Mouse (Mus musculus): ENCODE results near the gene Trpm8. TPM values are rescaled to one million over a fixed set of nuclear protein-coding genes. Genes with fewer than 3 reads are reported as not detected.

Gene Trpm8
- polyA plus RNA-seq, 1 experiment from 2014 or later, result not detected

DNA sequence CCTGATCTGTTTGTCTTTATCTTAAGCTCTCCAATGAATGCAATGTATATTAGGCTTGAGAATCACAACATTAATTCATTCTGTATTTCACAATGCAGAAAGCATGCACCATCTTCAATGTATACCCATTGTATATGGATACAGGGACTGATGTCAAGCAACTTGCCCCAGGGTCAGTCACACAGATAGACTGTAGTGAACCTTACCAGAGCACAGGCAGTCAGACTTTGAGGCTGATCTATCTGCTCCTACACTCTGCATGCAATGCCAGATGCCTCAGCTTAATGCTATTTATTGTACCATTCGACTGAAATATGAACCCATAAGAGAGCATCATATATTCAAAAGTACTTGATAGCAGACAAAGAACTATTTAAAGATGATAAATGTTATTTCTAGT lies 13.1 kb downstream of the Trpm8 start:
- 72% methylated on average over 1 of the region's 1 CpGs for WGBS

DNA sequence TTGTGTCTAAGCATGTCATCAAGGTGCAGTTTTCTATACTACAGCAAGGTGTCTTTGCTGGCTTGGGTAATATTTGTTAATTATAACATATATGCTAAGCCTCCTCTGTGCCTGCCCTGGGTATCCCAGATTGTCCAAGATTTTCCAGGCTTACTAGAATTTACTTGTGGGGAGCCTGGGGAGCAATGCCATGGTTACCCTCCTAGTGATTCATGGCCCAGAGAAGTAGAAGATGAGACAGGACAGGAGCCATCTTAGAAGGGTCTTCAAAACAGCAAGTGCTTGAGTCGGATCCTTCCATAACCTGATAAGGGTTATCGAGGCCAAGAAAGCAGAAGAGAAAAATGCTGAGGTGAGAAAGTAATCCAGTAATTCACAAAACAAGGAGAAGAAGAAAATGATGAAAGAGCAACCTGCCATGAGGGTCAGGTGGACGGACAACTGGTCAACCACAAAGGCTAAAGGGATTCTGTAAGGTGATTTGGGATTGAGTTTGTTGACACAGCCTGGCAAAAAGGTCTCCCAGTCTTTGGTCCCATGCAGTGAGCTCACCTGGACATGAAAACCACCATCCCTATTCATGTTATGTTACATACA lies 14.0 kb downstream of the Trpm8 start:
- H3K4me3 ChIP-seq, result no peak overlapping the region
- no peak overlapping the region for H3K27ac ChIP-seq
- no peak for ATAC-seq (ENCODE audit: low FRiP score, low read depth)
- H3K27me3 ChIP-seq (replicated peaks), result no peaks in the 10 kb centered on the region
- H3K36me3 ChIP-seq, result no peaks in the 10 kb centered on the region
- H3K4me1 ChIP-seq, result no peaks in the 10 kb centered on the region
- H3K9me3 ChIP-seq, result peaks cover 69% of the 10 kb centered on the region
- WGBS, result 67% methylated on average over 3 of the region's 3 CpGs
- no peak overlapping the region for H3K9ac ChIP-seq
- no peak overlapping the region for H3K4me2 ChIP-seq (replicated peaks)

More for the DNA sequence above, 13.1 kb downstream of the Trpm8 start:
- peaks cover 69% of the 10 kb centered on the region for H3K9me3 ChIP-seq
- 0 out of 2 replicates have a peak, but pooled peaks have one; percentile 17 for ATAC-seq (ENCODE audit: low FRiP score, low read depth)
- no peak overlapping the region for H3K4me3 ChIP-seq
- H3K4me1 ChIP-seq, result no peaks in the 10 kb centered on the region
- no peaks in the 10 kb centered on the region for H3K36me3 ChIP-seq
- H3K4me2 ChIP-seq (replicated peaks), result no peak overlapping the region
- H3K9ac ChIP-seq, result no peak overlapping the region
- H3K27me3 ChIP-seq (replicated peaks), result no peaks in the 10 kb centered on the region
- no peak overlapping the region for H3K27ac ChIP-seq

DNA sequence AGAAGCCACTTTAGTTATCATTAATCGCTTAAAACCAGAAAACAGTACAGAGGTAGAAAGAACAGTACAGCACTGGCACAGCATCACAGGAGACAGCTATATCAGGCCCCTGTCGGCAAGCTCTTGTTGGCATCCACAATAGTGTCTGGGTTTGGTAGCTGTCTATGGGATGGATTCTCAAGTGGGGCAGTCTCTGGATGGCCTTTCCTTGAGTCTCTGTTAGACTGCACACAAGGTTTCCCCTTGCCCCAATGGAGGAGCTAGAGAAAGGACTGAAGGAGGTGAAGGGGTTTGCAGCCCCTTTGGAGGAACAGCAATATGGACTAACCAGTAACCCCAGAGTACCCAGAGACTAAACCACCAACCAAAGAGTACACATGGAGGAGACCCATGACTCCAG lies 14.6 kb downstream of the Trpm8 start:
- H3K4me2 ChIP-seq (replicated peaks), result no peak overlapping the region
- H3K36me3 ChIP-seq, result no peaks in the 10 kb centered on the region
- H3K4me3 ChIP-seq, result no peak overlapping the region
- no peaks in the 10 kb centered on the region for H3K4me1 ChIP-seq
- H3K27ac ChIP-seq, result no peak overlapping the region
- 57% methylated on average over 2 of the region's 2 CpGs for WGBS
- no peaks in the 10 kb centered on the region for H3K27me3 ChIP-seq (replicated peaks)
- H3K9me3 ChIP-seq, result peaks cover 67% of the 10 kb centered on the region
- H3K9ac ChIP-seq, result no peak overlapping the region
- no peak for ATAC-seq (ENCODE audit: low FRiP score, low read depth)

DNA sequence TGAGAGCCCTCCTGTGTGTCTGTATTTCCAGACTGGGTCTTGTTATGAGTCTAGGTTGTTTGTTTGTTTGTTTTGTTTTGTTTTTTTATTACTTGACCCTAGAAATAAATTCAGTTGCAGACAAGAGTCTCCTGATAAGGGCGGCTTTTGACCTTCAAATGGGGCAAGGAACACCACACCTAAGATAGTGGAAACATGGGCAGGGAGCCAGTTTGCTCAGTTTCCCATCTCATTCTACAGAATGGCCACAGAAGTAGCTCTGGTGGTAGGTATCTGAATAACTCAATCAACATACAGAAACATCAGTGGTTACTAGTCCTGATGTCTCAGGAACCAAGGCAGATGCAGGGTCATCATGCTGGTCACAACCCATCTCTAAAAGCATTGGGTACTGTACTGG lies 17.2 kb downstream of the Trpm8 start:
- H3K4me2 ChIP-seq (replicated peaks), result no peak overlapping the region
- H3K27me3 ChIP-seq (replicated peaks), result no peaks in the 10 kb centered on the region
- H3K36me3 ChIP-seq, result no peaks in the 10 kb centered on the region
- no peak overlapping the region for H3K4me3 ChIP-seq
- no peak overlapping the region for H3K9ac ChIP-seq
- H3K4me1 ChIP-seq, result no peaks in the 10 kb centered on the region
- H3K27ac ChIP-seq, result no peak overlapping the region
- ATAC-seq (ENCODE audit: low FRiP score, low read depth), result no peak
- WGBS, result 15% methylated on average over 1 of the region's 1 CpGs
- H3K9me3 ChIP-seq, result peaks cover 71% of the 10 kb centered on the region

DNA sequence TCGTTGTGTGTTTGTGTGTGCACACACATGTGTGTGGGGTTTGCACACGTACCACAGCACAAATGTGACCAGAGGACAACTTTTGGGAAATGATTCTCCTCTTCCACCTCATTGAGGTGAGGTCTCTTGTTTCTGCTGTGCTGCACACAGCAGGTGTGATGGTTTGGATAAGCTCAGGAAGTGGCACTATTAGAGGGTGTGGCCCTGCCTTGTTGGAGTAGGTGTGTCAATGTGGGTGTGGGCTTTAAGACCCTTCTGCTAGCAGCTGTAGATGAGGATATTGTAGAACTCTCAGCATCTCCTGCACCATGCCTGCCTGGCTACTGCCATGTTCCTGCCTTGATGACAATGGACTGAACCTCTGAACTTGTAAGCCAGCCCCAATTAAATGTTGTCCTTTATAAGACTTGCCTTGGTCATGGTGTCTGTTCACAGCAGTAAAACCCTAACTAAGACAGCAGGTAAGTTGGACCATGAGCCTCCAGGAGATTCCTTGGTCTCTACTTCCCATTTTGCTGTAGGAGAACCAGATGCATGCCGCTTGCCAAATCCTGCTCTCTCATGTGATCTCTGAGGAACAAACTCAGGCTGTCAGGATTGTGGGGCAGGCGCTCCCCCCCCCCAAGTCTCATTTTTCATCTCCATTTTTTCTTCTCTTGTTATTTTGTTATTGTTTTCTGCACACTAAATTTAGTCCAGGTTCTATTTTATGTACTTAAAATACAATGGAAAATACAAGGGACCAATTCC lies 18.9 kb downstream of the Trpm8 start:
- ATAC-seq (ENCODE audit: low FRiP score, low read depth), result no peak
- H3K4me2 ChIP-seq (replicated peaks), result no peak overlapping the region
- no peaks in the 10 kb centered on the region for H3K27me3 ChIP-seq (replicated peaks)
- H3K4me1 ChIP-seq, result no peaks in the 10 kb centered on the region
- H3K27ac ChIP-seq, result no peak overlapping the region
- 74% methylated on average over 4 of the region's 4 CpGs for WGBS
- H3K36me3 ChIP-seq, result no peaks in the 10 kb centered on the region
- H3K9me3 ChIP-seq, result peaks cover 73% of the 10 kb centered on the region
- H3K4me3 ChIP-seq, result no peak overlapping the region
- no peak overlapping the region for H3K9ac ChIP-seq

DNA sequence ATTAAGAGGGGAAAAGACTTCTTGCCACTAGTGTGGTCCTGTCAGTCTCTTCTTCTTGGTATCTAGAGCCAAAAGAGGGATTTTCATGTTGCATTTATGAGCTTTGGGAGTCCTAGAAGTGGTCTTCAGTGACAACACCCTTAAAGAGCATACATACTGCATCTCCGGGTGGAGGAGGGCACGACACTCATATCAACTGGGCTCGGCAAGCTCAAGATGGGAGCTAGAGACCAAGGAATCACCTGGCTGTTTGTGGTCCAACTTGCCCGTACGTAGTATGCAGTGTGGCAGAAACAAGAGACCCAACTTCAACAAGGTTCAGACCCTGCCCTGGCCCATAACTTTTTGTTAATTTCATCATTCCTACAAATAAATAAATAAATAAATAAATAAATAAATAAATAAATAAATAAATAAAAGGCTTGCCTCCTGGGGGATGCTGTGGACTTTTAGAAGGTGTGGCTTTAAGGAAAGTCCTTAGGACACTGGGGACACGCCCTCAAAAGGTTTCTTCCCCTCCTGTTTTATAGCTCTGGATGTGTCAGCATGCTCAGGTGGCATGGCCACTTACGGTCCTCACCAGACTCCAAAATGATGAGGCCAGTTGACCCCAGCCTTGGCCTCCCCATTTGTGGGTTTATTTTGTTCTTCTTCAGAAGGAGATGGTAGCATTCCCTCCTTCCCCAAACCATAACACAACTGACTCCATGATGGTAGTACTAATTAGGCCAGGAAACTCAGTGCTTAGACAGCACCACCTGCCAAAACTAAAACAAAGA lies 20.2 kb downstream of the Trpm8 start:
- Histone ChIP-seq H3K4me3 (no peak overlapping the region), H3K9me3 (peaks cover 76% of the 10 kb centered on the region), H3K27me3 (replicated peaks) (no peaks in the 10 kb centered on the region), H3K27ac (no peak overlapping the region), H3K4me1 (no peaks in the 10 kb centered on the region), H3K4me2 (replicated peaks) (no peak overlapping the region), H3K36me3 (no peaks in the 10 kb centered on the region), H3K9ac (no peak overlapping the region)
- ATAC-seq (ENCODE audit: low FRiP score, low read depth), result no peak
- 64% methylated on average over 7 of the region's 7 CpGs for WGBS

DNA sequence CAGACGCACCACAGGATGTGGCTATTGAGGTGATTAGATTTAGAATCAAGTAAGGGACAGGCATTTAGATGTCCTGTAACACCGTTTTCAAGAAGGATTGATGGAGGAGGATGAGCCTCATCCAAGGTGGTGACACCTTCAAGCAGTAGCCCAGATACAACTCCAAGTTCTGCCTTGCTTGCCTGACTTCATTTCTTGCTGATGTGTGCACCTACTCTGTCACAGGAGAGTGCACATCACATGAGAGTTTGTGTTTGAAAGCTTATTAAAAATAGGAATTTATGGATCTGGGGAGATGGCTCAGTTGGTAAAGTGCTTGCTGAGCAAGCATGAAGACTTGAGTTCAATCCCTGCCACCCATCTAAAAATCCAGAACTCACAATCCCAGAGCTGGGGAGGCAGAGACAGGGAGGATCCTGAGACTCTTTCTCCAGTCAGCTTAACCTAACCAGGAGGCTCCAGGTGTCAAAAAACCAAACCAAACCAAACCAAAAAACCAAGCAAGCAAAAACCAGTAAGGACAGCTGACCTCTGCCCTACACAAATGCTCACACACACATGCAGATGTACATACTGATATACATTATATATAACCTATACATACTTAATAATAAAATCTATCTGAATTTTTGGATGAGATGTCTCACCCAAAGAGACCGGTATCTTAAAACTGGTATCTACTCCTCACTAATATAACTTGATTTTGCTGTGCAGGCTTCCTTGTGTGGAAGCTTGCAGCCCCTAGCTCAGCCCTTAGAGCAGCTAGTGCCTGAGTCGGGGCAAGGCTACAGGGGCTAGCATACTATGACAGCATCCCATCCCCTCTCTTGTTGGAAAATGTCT lies 21.4 kb downstream of the Trpm8 start:
- Histone ChIP-seq H3K4me1 (no peaks in the 10 kb centered on the region), H3K4me2 (replicated peaks) (no peak overlapping the region), H3K27ac (no peak overlapping the region), H3K4me3 (no peak overlapping the region), H3K9me3 (peaks cover 84% of the 10 kb centered on the region), H3K27me3 (replicated peaks) (no peaks in the 10 kb centered on the region), H3K9ac (no peak overlapping the region), H3K36me3 (no peaks in the 10 kb centered on the region)
- ATAC-seq (ENCODE audit: low FRiP score, low read depth), result no peak
- 65% methylated on average over 4 of the region's 4 CpGs for WGBS

DNA sequence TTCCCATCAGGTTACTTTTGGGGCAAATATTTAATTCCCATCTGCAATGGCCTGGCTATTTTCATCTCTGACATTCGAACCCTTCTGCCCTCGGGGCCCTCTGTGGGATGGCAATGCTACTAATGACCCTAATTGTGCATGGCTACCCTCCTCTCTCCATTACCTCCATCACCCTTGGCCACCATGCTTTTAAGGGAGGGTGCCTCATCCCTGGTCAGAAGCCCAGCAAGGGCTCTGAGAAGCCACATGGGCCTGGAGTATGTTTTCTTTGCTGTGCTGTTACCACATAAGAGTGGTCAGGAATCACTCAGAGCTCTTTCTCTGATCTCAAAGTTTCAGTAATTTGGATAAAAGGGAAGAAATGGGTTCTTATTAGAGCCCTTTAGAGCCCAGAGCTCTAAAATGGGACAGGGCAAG lies 22.1 kb downstream of the Trpm8 start:
- no peak overlapping the region for H3K4me3 ChIP-seq
- no peak overlapping the region for H3K4me2 ChIP-seq (replicated peaks)
- ATAC-seq (ENCODE audit: low FRiP score, low read depth), result no peak
- H3K9me3 ChIP-seq, result peaks cover 86% of the 10 kb centered on the region
- no peaks in the 10 kb centered on the region for H3K27me3 ChIP-seq (replicated peaks)
- H3K36me3 ChIP-seq, result no peaks in the 10 kb centered on the region
- no peak overlapping the region for H3K27ac ChIP-seq
- WGBS, result 82% methylated on average over 2 of the region's 2 CpGs
- H3K9ac ChIP-seq, result no peak overlapping the region
- no peaks in the 10 kb centered on the region for H3K4me1 ChIP-seq

DNA sequence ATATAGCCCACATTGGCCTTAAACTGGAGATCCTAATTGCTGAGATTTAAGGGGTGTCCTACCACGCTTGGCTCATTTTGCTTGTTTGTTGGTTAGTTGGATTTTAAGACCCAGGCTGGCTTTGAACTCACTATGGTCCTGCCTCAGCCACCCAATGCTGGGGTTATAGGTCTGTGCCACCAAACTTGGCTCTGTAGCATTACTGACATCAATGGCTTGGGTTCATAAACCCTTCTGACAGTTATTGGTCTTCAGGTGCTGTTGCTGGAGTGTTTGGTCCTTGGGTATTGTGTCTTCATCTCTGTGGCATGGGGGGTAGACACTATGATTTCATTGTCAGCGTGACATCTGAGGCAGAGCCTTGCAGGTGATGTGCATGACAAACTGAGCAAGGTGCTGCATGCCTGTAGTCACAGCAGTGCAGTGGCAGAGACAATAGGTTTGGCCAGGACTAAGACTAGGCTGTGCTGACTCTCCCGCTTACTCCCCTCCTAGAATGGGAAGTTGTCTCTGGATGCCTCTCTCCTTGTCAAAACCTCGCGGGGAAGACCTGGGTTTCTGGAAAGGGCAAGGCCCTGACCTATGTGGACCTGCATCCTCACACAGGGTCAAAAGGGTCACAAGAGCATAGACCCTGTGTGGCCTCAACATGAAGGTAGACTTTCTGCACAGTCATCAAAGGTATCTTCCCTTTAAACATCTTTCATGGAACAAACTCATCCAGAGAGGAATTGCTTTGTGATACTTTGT lies 23.0 kb downstream of the Trpm8 start:
- Histone ChIP-seq H3K27ac (no peak overlapping the region), H3K4me1 (no peaks in the 10 kb centered on the region), H3K36me3 (no peaks in the 10 kb centered on the region), H3K4me2 (replicated peaks) (no peak overlapping the region), H3K27me3 (replicated peaks) (no peaks in the 10 kb centered on the region), H3K4me3 (no peak overlapping the region), H3K9ac (no peak overlapping the region), H3K9me3 (peaks cover 90% of the 10 kb centered on the region)
- ATAC-seq (ENCODE audit: low FRiP score, low read depth), result peak; percentile 10; the same call in 1 of the 2 replicates
- 45% methylated on average over 5 of the region's 5 CpGs for WGBS

DNA sequence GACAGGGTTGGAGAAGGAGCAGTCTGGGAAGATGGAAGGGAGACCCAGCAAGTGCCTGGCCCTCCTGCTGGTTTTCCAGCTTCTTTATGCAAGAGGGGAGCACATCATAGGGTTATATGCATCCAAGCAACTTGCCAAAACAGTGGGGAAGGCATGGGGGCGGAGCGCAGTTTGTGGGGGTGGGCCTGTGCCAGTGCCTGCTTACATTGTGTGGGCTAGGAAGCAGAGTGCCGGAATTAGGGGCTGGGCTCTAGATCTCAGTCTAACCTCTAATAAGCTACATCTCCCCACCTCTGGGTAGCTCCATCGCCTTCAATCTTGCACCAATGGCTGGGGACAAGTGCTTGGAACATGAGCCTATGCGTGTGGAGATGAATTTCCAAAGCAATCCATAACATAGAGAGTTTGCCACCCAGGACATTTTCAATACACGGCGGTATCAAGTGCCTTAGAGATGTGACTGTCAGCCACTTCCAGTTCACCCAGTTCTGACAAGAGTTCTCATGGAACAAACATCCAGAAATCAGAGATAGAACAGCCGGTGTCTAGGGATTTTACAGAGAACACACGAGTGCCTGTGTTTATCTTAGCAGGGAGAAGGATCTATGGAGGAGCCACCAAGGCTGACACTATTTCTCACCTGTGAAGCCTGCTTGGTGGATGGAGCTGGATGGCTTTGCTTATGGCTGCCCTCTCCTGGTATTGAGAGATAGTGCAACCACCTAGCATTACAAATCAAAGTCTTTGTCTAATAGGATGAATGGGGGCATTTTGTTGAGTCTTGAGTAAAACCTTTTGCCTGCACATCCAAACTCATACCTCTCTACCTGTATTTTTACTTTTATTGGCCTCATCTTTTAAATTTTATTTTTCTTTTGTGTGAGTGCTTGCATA lies 23.9 kb downstream of the Trpm8 start:
- ATAC-seq (ENCODE audit: low FRiP score, low read depth), result peak; percentile 22
- no peak overlapping the region for H3K4me3 ChIP-seq
- no peaks in the 10 kb centered on the region for H3K4me1 ChIP-seq
- H3K9ac ChIP-seq, result no peak overlapping the region
- no peak overlapping the region for H3K4me2 ChIP-seq (replicated peaks)
- H3K27me3 ChIP-seq (replicated peaks), result no peaks in the 10 kb centered on the region
- H3K9me3 ChIP-seq, result peaks cover 89% of the 10 kb centered on the region
- no peak overlapping the region for H3K27ac ChIP-seq
- H3K36me3 ChIP-seq, result no peaks in the 10 kb centered on the region
- 74% methylated on average over 9 of the region's 9 CpGs for WGBS

Data from neural tube, embryonic 12.5 days (tissue).